Comparison of ENCODE assay signal across 14 mouse cellular contexts in the genomic region with DNA sequence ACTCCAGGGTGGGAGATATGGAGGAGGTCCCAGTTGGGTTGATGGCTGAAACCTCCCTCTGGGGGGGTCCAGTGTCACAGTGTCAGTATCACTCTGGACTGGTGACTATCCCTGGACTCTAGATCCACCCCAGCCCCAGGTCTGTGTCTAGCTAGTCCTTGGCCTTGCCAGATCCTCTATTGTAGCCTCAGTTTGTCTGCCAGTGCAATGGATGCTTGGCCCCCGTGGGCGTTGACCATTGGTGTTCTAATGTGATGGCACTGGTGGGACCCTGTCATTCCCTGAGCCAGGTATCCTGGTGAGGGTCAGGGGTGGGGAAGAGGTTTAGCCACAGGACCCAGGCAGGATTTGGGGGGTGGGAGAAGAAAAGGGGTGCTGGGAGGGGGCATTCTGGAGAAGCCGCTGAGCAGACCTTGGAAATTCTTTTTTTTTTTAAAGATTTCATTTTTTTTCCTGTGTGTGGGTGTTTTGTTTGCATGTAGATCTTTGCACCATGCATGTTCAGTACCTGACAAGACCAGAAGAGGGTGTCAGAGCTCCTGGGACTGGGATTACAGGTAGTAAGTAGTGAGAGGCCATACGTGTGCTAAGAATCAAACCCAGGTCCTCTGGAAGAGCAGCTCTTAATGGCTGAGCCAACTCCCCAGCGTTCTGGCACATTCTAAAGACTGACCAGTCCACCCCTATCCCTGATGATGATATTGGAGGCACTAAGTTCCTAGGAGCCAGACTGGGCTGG. TPM values are rescaled to one million over a fixed set of nuclear protein-coding genes. Genes with fewer than 3 reads are reported as not detected.
A peak's percentile ranks its signal among the peaks of the same experiment; 100 is the strongest.
DNase-seq lines count a peak whose midpoint lies in the region; TF ChIP-seq lines count a peak whose summit lies in the region.
"Had no signal": no experiment of that assay in that cellular context is flagged by ENCODE, and none has a peak within 500 bp of the region (broad histone marks: within the 10 kb centered on the region; RNA-seq: fewer than 3 reads in every experiment).

No protein-coding gene starts in this region.

- dilution Hi-C loops in CH12.LX (cut with MboI; ENCODE audit: extremely low pct_ligation_motif_present, extremely low pct_unique_long_range_greater_than_20kb, low sequenced_read_pairs): no loop called here

- no peak for DNase-seq in gastrocnemius, adult 2 months
- DNase-seq in gastrocnemius, postnatal 25 days: no peak
- DNase-seq in left cerebral cortex, adult 2 months (ENCODE audit: extremely low spot score in 1 of 2, low spot score in 2 of 2): no peak
- no peak for DNase-seq in left cerebral cortex, postnatal 4 days
- DNase-seq in CH12.LX (ENCODE audit: extremely low read depth): no peak
- no peak for DNase-seq in brain, embryonic 14.5 days (ENCODE audit: low read depth)
- no peak for DNase-seq in layer of hippocampus, adult 18-20 months (ENCODE audit: low spot score in 2 of 2)
- DNase-seq: embryo, embryonic 11 days had no signal

- H3K36me3 ChIP-seq in CH12.LX (replicated peaks in 1 of 2; ENCODE audit: control insufficient read depth in 1 of 2, insufficient read depth in 1 of 2, low read length in 1 of 2): no peaks in the 10 kb centered on the region
- H3K36me3 ChIP-seq: hindbrain, embryonic 13.5 days; limb, embryonic 10.5 days; lung, embryonic 15.5 days; midbrain, embryonic 13.5 days had no signal

- no peak overlapping the region for H3K9ac ChIP-seq in CH12.LX (ENCODE audit: insufficient read depth, low read depth)
- H3K9ac ChIP-seq: hindbrain, embryonic 13.5 days; lung, embryonic 15.5 days; midbrain, embryonic 13.5 days had no signal

- no peak for TF ChIP-seq POLR2A in CH12.LX (IDR thresholded peaks at IDR 0.05; ENCODE audit: low read depth, low read length)
- no peak for TF ChIP-seq POLR2A in brain, embryonic 14.5 days (IDR thresholded peaks at IDR 0.05; ENCODE audit: borderline replicate concordance, extremely low read depth, insufficient read depth, insufficient read length, poor library complexity, severe bottlenecking)

- H3K4me1 ChIP-seq in CH12.LX (ENCODE audit: control insufficient read depth in 1 of 2, insufficient read depth in 2 of 2): peaks cover 0 to 9% of the 10 kb centered on the region in 2 experiments; a peak in 2 of 4 replicates

- peaks cover 46% of the 10 kb centered on the region for H3K27me3 ChIP-seq in CH12.LX (replicated peaks)

- H3K27ac ChIP-seq in gastrocnemius, adult 2 months: peak overlapping the region; percentile 92
- peak overlapping the region; percentile 24; the same call in 1 of the 2 replicates for H3K27ac ChIP-seq in left cerebral cortex, adult 2 months
- H3K27ac ChIP-seq in CH12.LX (ENCODE audit: insufficient read depth, low read depth): no peak overlapping the region
- H3K27ac ChIP-seq: limb, embryonic 10.5 days; midbrain, embryonic 13.5 days had no signal

- intact Hi-C loops in gastrocnemius, adult 2 months (cut with DNase I): loop anchor here (1.0 to 5.0 kb wide), 3 partner anchors 63 to 258 kb away; no protein-coding TSS in a partner anchor
- intact Hi-C loops in left cerebral cortex, adult 2 months (cut with DNase I): loop anchor here (1.0 to 10.0 kb wide), 4 partner anchors 78 to 435 kb away; no protein-coding TSS in a partner anchor
- intact Hi-C loops in left cerebral cortex, postnatal 4 days (cut with DNase I): loop anchor here (5.0 to 10.0 kb wide), 2 partner anchors 98 to 265 kb away; a partner anchor contains a TSS

- peaks cover 5% of the 10 kb centered on the region for H3K9me3 ChIP-seq in CH12.LX (replicated peaks; ENCODE audit: low read length)
- H3K9me3 ChIP-seq: hindbrain, embryonic 13.5 days; limb, embryonic 10.5 days; lung, embryonic 15.5 days; midbrain, embryonic 13.5 days had no signal

- H3K4me2 ChIP-seq in CH12.LX (ENCODE audit: insufficient read depth, low read depth, poor library complexity, severe bottlenecking): no peak overlapping the region
- H3K4me2 ChIP-seq: heart, embryonic 11.5 days; hindbrain, embryonic 13.5 days; lung, embryonic 15.5 days; midbrain, embryonic 13.5 days had no signal

- no peak for TF ChIP-seq EP300 in CH12.LX (IDR thresholded peaks at IDR 0.05; ENCODE audit: low read length)

- TF ChIP-seq CTCF in gastrocnemius, adult 2 months (IDR thresholded peaks at IDR 0.05): peak; percentile 41
- TF ChIP-seq CTCF in left cerebral cortex, adult 2 months (IDR thresholded peaks at IDR 0.05): peak; percentile 25
- TF ChIP-seq CTCF in CH12.LX (conservative IDR thresholded peaks at IDR 0.05 in 1 of 2, IDR thresholded peaks at IDR 0.05 in 1 of 2; ENCODE audit: low read depth in 2 of 2, low read length in 2 of 2): peak in 1 of 2 experiments; percentile 45; a peak in 2 of 4 replicates
- TF ChIP-seq CTCF in brain, embryonic 14.5 days (IDR thresholded peaks at IDR 0.05; ENCODE audit: borderline replicate concordance, extremely low read depth, insufficient read depth, insufficient read length): 0 out of 2 replicates have a peak, but pooled peaks have one; percentile 2

- H3K4me3 ChIP-seq in gastrocnemius, adult 2 months: no peak overlapping the region
- no peak overlapping the region for H3K4me3 ChIP-seq in left cerebral cortex, adult 2 months
- H3K4me3 ChIP-seq in CH12.LX (replicated peaks in 1 of 3; ENCODE audit: low read depth in 2 of 3, low read length in 2 of 3, poor library complexity in 1 of 3): no peak overlapping the region
- H3K4me3 ChIP-seq: erythroblast, embryonic 14.5 days; hindbrain, embryonic 13.5 days; limb, embryonic 10.5 days; lung, embryonic 15.5 days; midbrain, embryonic 13.5 days had no signal

- no peaks in the 10 kb centered on the region for H3K79me2 ChIP-seq in CH12.LX (replicated peaks; ENCODE audit: control insufficient read depth, extremely low read depth, insufficient read depth, poor library complexity, severe bottlenecking)

- in situ Hi-C loops in CH12.LX (cut with MboI; ENCODE audit: low pct_ligation_motif_present, low pct_unique_long_range_greater_than_20kb, low sequenced_read_pairs): loop anchor here (5.0 to 25.0 kb wide), 3 partner anchors 93 to 403 kb away; no protein-coding TSS in a partner anchor

- peak; percentile 17 for TF ChIP-seq RAD21 in CH12.LX (IDR thresholded peaks at IDR 0.05; ENCODE audit: low read depth, low read length)

TF ChIP-seq in CH12.LX, 34 proteins besides CTCF, POLR2A, EP300 and RAD21:
- TF ChIP-seq MAX (IDR thresholded peaks at IDR 0.05; ENCODE audit: low read length) (no peak), CHD2 (IDR thresholded peaks at IDR 0.05; ENCODE audit: low read length) (no peak), SMC3 (IDR thresholded peaks at IDR 0.05; ENCODE audit: low read depth, low read length) (0 out of 2 replicates have a peak, but pooled peaks have one; percentile 22)

RNA-seq across cellular contexts. Expression of a gene that starts 27.2 kb away (rescaled TPM):
- not detected for total RNA-seq in gastrocnemius, adult 2 months (2021)
- total RNA-seq in gastrocnemius, postnatal 25 days (2021): not detected
- 10 to 100 TPM; 33.8 to 35.5 TPM for total RNA-seq in left cerebral cortex, adult 2 months (2021)
- 10 to 100 TPM; 65.6 to 67.5 TPM for total RNA-seq in left cerebral cortex, postnatal 4 days (2021)
- total RNA-seq in CH12.LX (2012; rRNA removed) (not detected in 2 replicates), CH12.LX (2014; rRNA removed) (not detected in 2 replicates)
- polyA plus RNA-seq in CH12.LX (2012; ENCODE audit: insufficient read length, low read depth): not detected in 2 replicates
- 56.4 and 72.5 TPM in 2 replicates for polyA plus RNA-seq in brain, embryonic 14.5 days (2012; rRNA removed)
- total RNA-seq in layer of hippocampus, adult 18-20 months (2021): 10 to 100 TPM; 43.3 to 53.8 TPM
- polyA plus RNA-seq: erythroblast, embryonic 14.5 days had no signal

Comparison
In these comparisons a context has a peak if more than half of its experiments do, and no peak if none do; other contexts are left out.
1. RNA of a gene that starts 27.2 kb away (total RNA-seq): 65.6 to 67.5 TPM in left cerebral cortex, postnatal 4 days, 43.3 to 53.8 TPM in layer of hippocampus, adult 18-20 months and 33.8 to 35.5 TPM in left cerebral cortex, adult 2 months; not detected in gastrocnemius, postnatal 25 days, not detected in gastrocnemius, adult 2 months and not detected in CH12.LX; every median in the first group is over 10 times any median in the second.